ENCODE assay signal across 8 mouse cellular contexts in the genomic region with DNA sequence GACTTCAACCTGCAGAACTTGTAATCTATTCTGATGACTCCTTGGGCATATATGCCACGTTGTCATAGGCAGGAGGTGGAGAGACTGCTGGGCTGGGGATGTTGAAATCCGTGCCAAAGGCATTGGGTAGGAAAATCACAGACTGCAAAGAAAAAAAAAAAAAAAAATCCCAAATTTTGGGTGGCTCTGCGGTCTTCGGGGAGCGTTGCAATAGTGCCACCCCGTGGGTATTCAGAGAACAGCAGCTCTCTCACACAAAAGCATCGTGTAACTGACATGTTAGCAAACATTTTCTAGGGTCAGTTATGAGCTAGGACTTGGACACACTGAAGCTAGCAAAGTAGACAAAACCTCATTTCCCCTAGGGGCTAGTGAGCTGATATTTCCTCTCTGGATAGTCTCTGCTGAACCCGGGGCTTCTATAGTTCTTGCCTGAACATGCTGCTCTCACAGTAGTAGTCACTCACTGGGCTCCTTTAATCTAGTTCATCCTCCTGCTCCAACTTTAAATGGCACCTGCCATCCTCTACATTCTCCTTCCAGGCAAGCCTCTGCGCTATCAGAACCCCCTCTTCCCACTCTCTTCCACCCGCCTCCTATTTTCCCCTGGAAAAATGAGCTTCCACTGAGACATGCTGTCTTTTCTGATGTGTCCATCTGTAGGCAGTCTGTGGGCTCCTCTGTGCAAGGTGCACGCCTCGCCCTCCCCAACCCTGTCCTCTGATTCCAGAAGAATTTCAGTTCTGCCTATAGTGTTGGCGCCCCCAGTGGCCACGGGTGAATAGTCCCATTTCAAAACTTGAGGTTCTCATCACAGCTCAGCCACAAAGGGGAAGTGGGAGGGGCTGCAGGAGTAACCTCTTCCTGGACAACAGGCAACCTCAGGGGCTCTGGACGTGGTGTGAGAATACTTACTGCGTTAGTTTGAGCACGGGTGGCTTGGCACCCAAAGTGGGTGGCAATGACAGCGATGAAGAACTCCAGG. TPM values are rescaled to one million over a fixed set of nuclear protein-coding genes. Genes with fewer than 3 reads are reported as not detected.
A peak's percentile ranks its signal among the peaks of the same experiment; 100 is the strongest.
DNase-seq lines count a peak whose midpoint lies in the region; ATAC-seq lines count a peak whose summit lies in the region.

No protein-coding gene starts in this region.

- peak; percentile 34 for ATAC-seq in intestine, embryonic 15.5 days
- ATAC-seq in megakaryocyte-erythroid progenitor cell, adult 5-6 weeks (replicated peaks; ENCODE audit: low FRiP score, low TSS enrichment, poor library complexity, severe bottlenecking), result peak; percentile 87

- WGBS in intestine, embryonic 15.5 days, result 11% methylated on average over 18 of the region's 18 CpGs

- H3K36me3 ChIP-seq in intestine, embryonic 15.5 days, result no peaks in the 10 kb centered on the region

- H3K27ac ChIP-seq in intestine, embryonic 15.5 days, result no peak overlapping the region

- no peaks in the 10 kb centered on the region for H3K9me3 ChIP-seq in intestine, embryonic 15.5 days

- no peaks in the 10 kb centered on the region for H3K27me3 ChIP-seq in intestine, embryonic 15.5 days (replicated peaks)

- DNase-seq in adrenal gland, adult (ENCODE audit: inconsistent age in 2 of 2, low spot score in 1 of 2), result peak; percentile 72 to 89
- DNase-seq in embryo, embryonic 11 days, result peak; percentile 81
- peak; percentile 48 to 82 for DNase-seq in gastrocnemius, postnatal 4 days (ENCODE audit: low spot score in 2 of 2)
- peak; percentile 73 to 87 for DNase-seq in left cerebral cortex, postnatal 14 days (ENCODE audit: low spot score in 2 of 2)
- peak; percentile 83 for DNase-seq in right cerebral cortex, postnatal 14 days
- peak; percentile 64 to 73 for DNase-seq in urinary bladder, postnatal 36 days (ENCODE audit: low spot score in 2 of 2)

- H3K4me2 ChIP-seq in intestine, embryonic 15.5 days (replicated peaks), result peak overlapping the region; percentile 37

- H3K9ac ChIP-seq in intestine, embryonic 15.5 days, result no peak overlapping the region

- no peak overlapping the region for H3K4me3 ChIP-seq in intestine, embryonic 15.5 days (replicated peaks)

- H3K4me1 ChIP-seq in intestine, embryonic 15.5 days (replicated peaks), result peaks cover 19% of the 10 kb centered on the region

- intact Hi-C loops in left cerebral cortex, postnatal 14 days (cut with DNase I), result loop anchor here (5.0 kb wide), 1 partner anchor 312 kb away; no protein-coding TSS in a partner anchor

RNA-seq across cellular contexts. Expression of a gene that starts 5.0 kb away (rescaled TPM):
- total RNA-seq in gastrocnemius, postnatal 4 days (2021), result under 1 TPM in 1 of 2 experiments, not detected in 1; 0.54 TPM
- 37.4 and 51.1 TPM in 2 replicates for polyA plus RNA-seq in intestine, embryonic 15.5 days (2015; fragmentation: Nextera tagmentation; extraction: Ambion mirVana)
- not detected for total RNA-seq in left cerebral cortex, postnatal 14 days (2021)
- not detected in 2 replicates for total RNA-seq in megakaryocyte-erythroid progenitor cell, adult 5-6 weeks (2014; fragmentation: Nextera tagmentation)
- total RNA-seq in megakaryocyte-erythroid progenitor cell, adult 5-6 weeks (2017), result not detected in 2 replicates

RNA-seq across cellular contexts. Expression of a gene that starts 13.6 kb away (rescaled TPM):
- total RNA-seq in gastrocnemius, postnatal 4 days (2021), result not detected
- polyA plus RNA-seq in intestine, embryonic 15.5 days (2015; fragmentation: Nextera tagmentation; extraction: Ambion mirVana), result 0.21 and 0.28 TPM in 2 replicates
- total RNA-seq in left cerebral cortex, postnatal 14 days (2021), result under 1 TPM in 1 of 2 experiments, not detected in 1; 0.80 TPM
- not detected in 2 replicates for total RNA-seq in megakaryocyte-erythroid progenitor cell, adult 5-6 weeks (2014; fragmentation: Nextera tagmentation)
- total RNA-seq in megakaryocyte-erythroid progenitor cell, adult 5-6 weeks (2017), result not detected in 2 replicates

RNA-seq across cellular contexts. Expression of a gene that starts 30.4 kb away (rescaled TPM):
- total RNA-seq in gastrocnemius, postnatal 4 days (2021), result 10 to 100 TPM; 26.6 to 27.7 TPM
- polyA plus RNA-seq in intestine, embryonic 15.5 days (2015; fragmentation: Nextera tagmentation; extraction: Ambion mirVana), result 29.0 and 29.5 TPM in 2 replicates
- total RNA-seq in left cerebral cortex, postnatal 14 days (2021), result 1 to 10 TPM; 8.5 to 8.9 TPM
- total RNA-seq in megakaryocyte-erythroid progenitor cell, adult 5-6 weeks (2014; fragmentation: Nextera tagmentation), result 24.8 and 30.6 TPM in 2 replicates
- total RNA-seq in megakaryocyte-erythroid progenitor cell, adult 5-6 weeks (2017), result 21.0 and 26.2 TPM in 2 replicates

RNA-seq across cellular contexts. Expression of a gene that starts 38.4 kb away (rescaled TPM):
- not detected for total RNA-seq in gastrocnemius, postnatal 4 days (2021)
- polyA plus RNA-seq in intestine, embryonic 15.5 days (2015; fragmentation: Nextera tagmentation; extraction: Ambion mirVana), result 33.2 and 37.9 TPM in 2 replicates
- total RNA-seq in left cerebral cortex, postnatal 14 days (2021), result not detected
- total RNA-seq in megakaryocyte-erythroid progenitor cell, adult 5-6 weeks (2014; fragmentation: Nextera tagmentation), result not detected in 2 replicates
- total RNA-seq in megakaryocyte-erythroid progenitor cell, adult 5-6 weeks (2017), result not detected in 2 replicates

RNA-seq across cellular contexts. Expression of a gene that starts 42.5 kb away (rescaled TPM):
- total RNA-seq in gastrocnemius, postnatal 4 days (2021), result under 1 TPM; 0.10 to 0.18 TPM
- 0.05 and 0.06 TPM in 2 replicates for polyA plus RNA-seq in intestine, embryonic 15.5 days (2015; fragmentation: Nextera tagmentation; extraction: Ambion mirVana)
- under 1 TPM; 0.32 to 0.33 TPM for total RNA-seq in left cerebral cortex, postnatal 14 days (2021)
- not detected in 2 replicates for total RNA-seq in megakaryocyte-erythroid progenitor cell, adult 5-6 weeks (2014; fragmentation: Nextera tagmentation)
- not detected in 2 replicates for total RNA-seq in megakaryocyte-erythroid progenitor cell, adult 5-6 weeks (2017)
